Mouse (Mus musculus) cerebellum, postnatal 4 days (tissue): ENCODE measurements around the gene Nxf1.

Experiments used
- DNase-seq, 2 experiments: peaks; one replicate each; pipeline ENCODE4 v3.0.0; 2022; ENCODE audit warnings: low spot score in 2 of 2, mixed read lengths in 1 of 2

The Nxf1 gene

GRCm38 (mm10) chr19:8819596-8820423, 62.9 kb downstream of the Nxf1 start, which contains the start of gene Hnrnpul2:
Hnrnpul2 (plus strand) TSS chr19:8820010.
- peak; percentile 94 to 96 for DNase-seq
